Mouse (Mus musculus) adrenal gland, adult 2 months (tissue): Measurements from ENCODE around the gene Nepro. TPM values are rescaled to one million over a fixed set of nuclear protein-coding genes. Genes with fewer than 3 reads are reported as not detected.

Experiments used
- DNase-seq: peaks from one replicate; pipeline ENCODE4 v3.0.0; 2021
- long read RNA-seq: library from polyadenylated mRNA; stranded (forward); transcript quantifications from one replicate; pipeline ENCODE4 v2.0.0, GENCODE M21; 2021
- polyA plus RNA-seq: library from polyadenylated mRNA; depleted of rRNA; stranded (reverse); fragments of >200 nt; gene quantifications from 2 replicates; pipeline ENCODE4 v1.2.3, GENCODE M21; 2012; rRNA removed
- total RNA-seq, 2 experiments: library from RNA; stranded (reverse); gene quantifications; 2 replicates each; pipeline ENCODE4 v1.2.3; 2021

Nepro gene
- total RNA-seq, result 10 to 100 TPM in 1 of 2 experiments, 1 to 10 TPM in 1; 9.9 to 12.1 TPM
- polyA plus RNA-seq, result 5.1 and 5.2 TPM in 2 replicates
- long read RNA-seq, partial matches to known transcripts, result 1 of 1 reads
- long read RNA-seq, other reads (novel, unspliced or antisense), result 0 of 1 reads

GRCm38 (mm10) chr16:44724083-44724787 lies at the start of gene Nepro:
Gene Nepro (plus strand): TSS chr16:44724301.
- peak; percentile 98 for DNase-seq

- no peak for DNase-seq
Observed at GRCm38 (mm10) chr16:44676357-44676756, 47.7 kb upstream of the Nepro start.

- no peak for DNase-seq
Observed at GRCm38 (mm10) chr16:44679082-44679481, 45.0 kb upstream of the Nepro start.

GRCm38 (mm10) chr16:44679503-44679971 lies 44.6 kb upstream of the Nepro start:
- no peak for DNase-seq

GRCm38 (mm10) chr16:44680756-44681498 lies 43.2 kb upstream of the Nepro start:
- DNase-seq, result peak; percentile 23

GRCm38 (mm10) chr16:44684646-44685045 lies 39.5 kb upstream of the Nepro start:
- DNase-seq, result peak; percentile 43

GRCm38 (mm10) chr16:44685401-44685800 lies 38.7 kb upstream of the Nepro start:
- peak; percentile 50 for DNase-seq

- DNase-seq, result no peak
Observed at GRCm38 (mm10) chr16:44686991-44687718, 36.9 kb upstream of the Nepro start.

GRCm38 (mm10) chr16:44687719-44688420 lies 36.2 kb upstream of the Nepro start:
- DNase-seq, result no peak

GRCm38 (mm10) chr16:44688507-44688906 lies 35.6 kb upstream of the Nepro start:
- DNase-seq, result no peak

GRCm38 (mm10) chr16:44690501-44690900 lies 33.6 kb upstream of the Nepro start:
- DNase-seq, result peak; percentile 70

- DNase-seq, result peak; percentile 30
Observed at GRCm38 (mm10) chr16:44691066-44691465, 33.0 kb upstream of the Nepro start.

- DNase-seq, result peak; percentile 83
Observed at GRCm38 (mm10) chr16:44691561-44692141, 32.5 kb upstream of the Nepro start.

- DNase-seq, result no peak
Observed at GRCm38 (mm10) chr16:44692541-44692940, 31.6 kb upstream of the Nepro start.

GRCm38 (mm10) chr16:44693695-44694094 lies 30.4 kb upstream of the Nepro start:
- DNase-seq, result peak; percentile 56

- no peak for DNase-seq
Observed at GRCm38 (mm10) chr16:44695214-44695858, 28.8 kb upstream of the Nepro start.

GRCm38 (mm10) chr16:44695859-44696620 lies 28.1 kb upstream of the Nepro start:
- DNase-seq, result no peak

GRCm38 (mm10) chr16:44697473-44698205 lies 26.5 kb upstream of the Nepro start:
- DNase-seq, result no peak

GRCm38 (mm10) chr16:44701155-44701554 lies 22.9 kb upstream of the Nepro start:
- no peak for DNase-seq
